Mouse (Mus musculus) lung, adult 2 months (tissue): ENCODE measurements around the gene Cramp1l.

Experiments
- CTCF ChIP-seq: fragments of 200-500 bp; IDR thresholded peaks from 2 replicates; pipeline ENCODE4 v1.5.1; 2011; ENCODE audit warnings: mild to moderate bottlenecking, low read length, control low read depth; ENCODE audit not compliant: insufficient read depth
- POLR2A ChIP-seq: fragments of 200-500 bp; IDR thresholded peaks from 2 replicates; pipeline ENCODE4 v1.6.1; 2011; ENCODE audit warnings: low read depth, mild to moderate bottlenecking, control low read depth, low read length, borderline replicate concordance; ENCODE audit errors: extremely low read depth

DNA sequence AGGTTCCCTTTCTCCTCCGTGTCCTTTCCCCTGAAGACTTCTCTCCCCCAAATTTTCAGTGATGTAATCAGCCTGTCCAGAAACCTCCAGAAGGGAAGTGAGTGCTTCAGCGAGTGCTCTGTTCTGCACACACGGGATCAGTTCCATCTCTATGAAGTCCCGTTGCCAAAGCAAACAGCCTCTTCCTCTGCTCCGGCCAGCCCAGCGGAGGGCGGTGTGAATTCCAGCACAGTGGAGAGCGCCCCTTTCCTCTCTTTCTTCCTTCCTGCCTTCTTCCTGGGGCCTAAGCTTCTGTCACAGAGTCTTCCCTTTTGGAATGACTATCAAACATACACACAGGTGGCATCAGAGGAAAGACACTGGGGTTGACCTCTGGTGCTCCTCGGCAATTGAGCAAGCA is 48.8 kb upstream of the Cramp1l start:
- TF ChIP-seq POLR2A (0 out of 2 replicates have a peak, but pooled peaks have one; percentile 27), CTCF (no peak)
